Mouse (Mus musculus) spleen, adult 2 months (tissue): ENCODE data around the gene Stk19. TPM values are rescaled to one million over a fixed set of nuclear protein-coding genes. Genes with fewer than 3 reads are reported as not detected.
A peak's percentile ranks its signal among the peaks of the same experiment; 100 is the strongest.

ENCODE experiments used
- DNase-seq, 2 experiments: peaks; one replicate each; pipeline versions ENCODE4 v3.0.0 to v3.0.0-alpha.2; 2012 to 2021; ENCODE audit warnings: low spot score in 2 of 2, low read depth in 1 of 2
- H3K27ac ChIP-seq: fragments of 200-500 bp; 2 replicates; pipeline ENCODE4 v1.5.1; 2012; ENCODE audit warnings: low read length, inconsistent platforms; ENCODE audit not compliant: insufficient read depth
- H3K27me3 ChIP-seq: fragments of 200-500 bp; 2 replicates; pipeline ENCODE4 v1.6.1; 2012; ENCODE audit warnings: mild to moderate bottlenecking, moderate library complexity, low read length, inconsistent platforms; ENCODE audit not compliant: control insufficient read depth, insufficient read depth
- H3K36me3 ChIP-seq: fragments of 200-500 bp; 2 replicates; pipeline ENCODE4 v1.6.1; 2012; ENCODE audit warnings: mild to moderate bottlenecking, low read length, inconsistent platforms; ENCODE audit not compliant: control insufficient read depth, insufficient read depth
- H3K4me1 ChIP-seq: fragments of 200-500 bp; 2 replicates; pipeline ENCODE4 v1.6.1; 2011; ENCODE audit warnings: inconsistent platforms; ENCODE audit not compliant: control insufficient read depth, insufficient read depth, insufficient read length
- H3K4me3 ChIP-seq: fragments of 200-500 bp; 2 replicates; pipeline ENCODE4 v1.5.1; 2011; ENCODE audit warnings: mild to moderate bottlenecking, inconsistent platforms; ENCODE audit not compliant: insufficient read depth, insufficient read length; ENCODE audit errors: extremely low read depth
- CTCF ChIP-seq: fragments of 200-500 bp; IDR thresholded peaks from 2 replicates; pipeline ENCODE4 v1.5.1; 2011; ENCODE audit warnings: mild to moderate bottlenecking, inconsistent platforms; ENCODE audit not compliant: insufficient read depth, insufficient read length, insufficient replicate concordance; ENCODE audit errors: extremely low read depth
- POLR2A ChIP-seq: fragments of 200-500 bp; IDR thresholded peaks from 2 replicates; pipeline ENCODE4 v1.6.1; 2011; ENCODE audit warnings: low read depth, low read length, inconsistent platforms
- WGBS: fragments of 180-500 bp; shearing (Covaris S2); methylation state at CpG from one replicate; pipeline ENCODE4 v1.1.7; 2018; 5-methylcytosine and 5-hydroxymethylcytosine counted together
- polyA plus RNA-seq: library from polyadenylated mRNA; depleted of rRNA; stranded (reverse); fragments of >200 nt; gene quantifications from 2 replicates; pipeline ENCODE4 v1.2.3, GENCODE M21; 2012

The Stk19 gene
- polyA plus RNA-seq, 1 experiment = 31.6 TPM

DNA sequence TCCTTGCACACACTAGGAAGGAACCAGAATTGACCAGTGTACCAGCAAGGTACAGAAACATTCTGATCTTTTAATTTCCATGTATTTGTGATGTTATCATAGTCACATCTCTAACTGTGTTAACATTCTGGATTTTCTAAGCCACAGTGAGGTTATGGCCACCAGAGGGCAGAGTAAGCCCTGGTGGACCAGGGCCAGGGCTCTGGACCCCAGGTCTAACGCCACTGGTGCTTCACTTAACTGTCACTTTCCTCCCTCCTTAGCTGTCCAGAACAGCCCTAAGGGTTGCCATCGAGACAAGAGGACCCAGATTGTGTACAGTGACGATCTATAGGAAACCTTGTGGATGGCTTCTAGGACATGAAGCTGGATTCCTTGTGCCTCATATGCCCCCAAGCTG lies 19.1 kb upstream of the Stk19 start:
- WGBS = 46% methylated on average over 3 of the region's 3 CpGs
- no peak for TF ChIP-seq POLR2A
- TF ChIP-seq CTCF = peak; percentile 75; the same call in 1 of the 2 replicates
- no peak overlapping the region for H3K27ac ChIP-seq
- no peak overlapping the region for H3K4me3 ChIP-seq
- H3K4me1 ChIP-seq = peaks cover 5% of the 10 kb centered on the region; the same call in 1 of the 2 replicates
- H3K36me3 ChIP-seq = peaks cover 12% of the 10 kb centered on the region
- no peaks in the 10 kb centered on the region for H3K27me3 ChIP-seq
- peak in 1 of 2 experiments; percentile 52 for DNase-seq

DNA sequence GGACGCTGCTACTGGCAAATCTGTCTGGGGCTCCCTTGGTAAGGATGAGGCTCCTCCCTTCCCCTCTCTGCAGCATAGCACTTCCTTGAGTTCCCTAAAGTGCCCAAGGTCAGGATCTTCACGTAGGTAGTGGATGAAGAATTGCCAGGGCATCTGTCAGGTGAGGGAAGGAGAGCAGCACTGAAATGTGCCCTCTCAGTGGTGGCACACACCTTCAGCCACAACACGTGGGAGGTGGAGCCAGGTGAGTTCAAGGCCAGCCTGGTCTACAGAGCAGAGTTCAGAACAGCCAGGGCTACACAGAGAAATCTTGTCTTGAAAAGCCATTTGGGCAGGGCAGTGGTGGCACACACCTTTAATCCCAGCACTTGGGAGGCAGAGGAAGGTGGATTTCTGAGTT lies 18.0 kb upstream of the Stk19 start:
- Histone ChIP-seq H3K27ac (no peak overlapping the region), H3K27me3 (no peaks in the 10 kb centered on the region), H3K4me1 (peaks cover 7% of the 10 kb centered on the region; the same call in 1 of the 2 replicates), H3K4me3 (no peak overlapping the region), H3K36me3 (peaks cover 12% of the 10 kb centered on the region)
- WGBS = 88% methylated on average over 3 of the region's 3 CpGs
- no peak for DNase-seq
- TF ChIP-seq POLR2A (no peak), CTCF (no peak)

DNA sequence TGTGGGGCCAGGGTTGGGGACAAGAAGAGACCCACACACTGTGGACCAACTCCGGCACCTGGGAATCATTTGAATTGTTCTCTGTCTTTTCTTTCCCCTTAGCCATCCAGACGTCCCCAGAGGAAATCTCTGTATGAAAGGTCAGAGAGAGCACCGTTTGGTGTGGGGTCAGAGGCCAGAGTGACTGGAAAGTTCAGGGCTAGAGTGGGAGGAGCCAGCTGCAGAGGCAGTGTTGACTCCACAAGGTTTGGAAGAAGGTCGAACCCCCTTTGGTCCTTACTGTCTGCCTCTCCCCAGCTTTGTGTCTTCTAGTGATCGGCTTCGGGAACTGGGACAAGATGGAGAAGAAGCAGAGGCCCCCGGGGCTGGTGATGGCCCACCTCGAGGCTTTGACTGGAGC lies 16.8 kb upstream of the Stk19 start:
- Histone ChIP-seq H3K36me3 (peaks cover 12% of the 10 kb centered on the region), H3K4me3 (no peak overlapping the region), H3K27me3 (no peaks in the 10 kb centered on the region), H3K27ac (no peak overlapping the region), H3K4me1 (peaks cover 12% of the 10 kb centered on the region; the same call in 1 of the 2 replicates)
- WGBS = 91% methylated on average over 8 of the region's 8 CpGs
- no peak for TF ChIP-seq CTCF
- no peak for TF ChIP-seq POLR2A
- DNase-seq = no peak

DNA sequence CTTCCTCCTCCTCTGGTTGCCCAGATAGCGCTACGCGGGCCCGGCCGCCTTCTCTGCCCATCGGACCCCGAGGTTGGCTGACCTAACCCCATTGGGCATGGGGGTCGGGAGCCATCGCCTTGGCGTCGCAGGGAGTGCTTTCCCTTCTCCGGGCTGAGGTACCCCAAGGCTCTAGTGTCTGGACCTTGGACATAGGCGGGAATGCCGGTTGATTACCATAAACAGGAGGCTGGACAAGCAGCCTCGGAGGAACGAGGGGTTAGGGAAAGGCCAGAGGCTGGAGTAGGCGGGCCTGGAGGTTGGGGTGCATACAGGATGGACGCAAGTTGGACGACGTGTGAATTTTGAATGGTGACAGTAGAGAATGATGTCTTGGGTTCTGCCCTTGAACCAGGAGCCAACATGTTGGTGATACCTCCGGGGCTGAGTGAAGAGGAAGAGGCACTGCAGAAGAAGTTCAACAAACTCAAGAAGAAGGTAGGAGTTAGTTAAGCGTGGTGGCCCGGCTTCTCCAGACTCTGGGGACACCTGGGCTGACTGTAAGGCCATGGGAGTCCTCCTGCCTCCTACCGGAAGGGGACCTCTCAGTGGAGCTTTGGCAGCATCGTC lies 13.9 kb upstream of the Stk19 start:
- DNase-seq = no peak
- TF ChIP-seq CTCF (no peak), POLR2A (no peak)
- Histone ChIP-seq H3K4me3 (peak overlapping the region; percentile 79), H3K36me3 (peaks cover 33% of the 10 kb centered on the region), H3K27ac (peak overlapping the region; percentile 56; the same call in 1 of the 2 replicates), H3K4me1 (peaks cover 12% of the 10 kb centered on the region; the same call in 1 of the 2 replicates), H3K27me3 (no peaks in the 10 kb centered on the region)
- WGBS = 1% methylated on average over 24 of the region's 25 CpGs

DNA sequence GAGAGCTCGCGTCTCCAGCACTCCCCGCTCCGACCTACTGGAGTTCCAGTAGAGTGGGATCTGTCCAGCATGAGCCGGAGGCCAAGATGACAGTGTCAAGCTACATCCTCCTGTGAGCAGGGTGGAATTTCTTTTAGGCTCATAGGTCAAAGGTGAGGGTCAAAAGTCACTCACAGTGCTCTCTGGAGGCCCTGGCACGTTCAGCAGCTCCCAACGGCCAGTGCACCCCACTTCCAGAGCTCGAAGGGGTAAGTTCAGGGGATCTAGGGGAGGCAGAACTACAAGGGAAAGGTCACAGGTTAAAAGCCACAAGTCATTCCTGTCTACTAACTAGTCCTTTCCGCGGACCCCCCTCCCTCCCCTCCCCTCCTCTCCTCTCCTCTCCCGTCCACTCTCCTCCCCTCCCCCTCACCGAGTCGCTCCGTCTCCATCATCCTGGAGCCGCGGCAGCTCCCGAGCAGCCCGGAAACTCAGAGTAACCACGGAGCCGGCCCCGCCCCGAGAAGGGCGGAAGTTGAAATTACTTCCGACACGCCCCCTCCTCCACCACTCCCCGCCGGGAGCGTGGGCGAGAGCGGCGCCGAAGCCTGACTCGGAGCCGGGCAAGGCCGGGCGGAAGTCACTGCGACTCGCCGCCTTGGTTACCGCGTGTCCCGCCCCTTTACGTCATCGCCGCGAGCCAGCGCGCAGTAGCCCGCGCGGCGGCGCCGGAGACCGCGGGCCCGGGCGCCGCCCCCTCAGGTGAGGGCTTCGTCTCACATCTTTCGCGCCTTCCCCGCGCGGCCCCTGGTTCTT lies 13.2 kb upstream of the Stk19 start, which contains the start of the genes Skiv2l and Nelfe:
Skiv2l (minus strand) TSS at position 489 of the 795 bp plus-strand sequence.
Nelfe (plus strand) TSS at position 670 of the 795 bp plus-strand sequence.
- H3K27ac ChIP-seq = peak within 1 kb of the TSS; percentile 56
- H3K27me3 ChIP-seq = no peaks in the 10 kb centered on the region
- peak; percentile 93 to 97 for DNase-seq
- TF ChIP-seq CTCF = no peak
- TF ChIP-seq POLR2A = no peak; the same call in 1 of the 2 replicates
- peaks cover 35% of the 10 kb centered on the region for H3K36me3 ChIP-seq
- peaks cover 12% of the 10 kb centered on the region; the same call in 1 of the 2 replicates for H3K4me1 ChIP-seq
- WGBS = 1% methylated on average over 65 of the region's 65 CpGs
- peak within 1 kb of the TSS; percentile 79 for H3K4me3 ChIP-seq

DNA sequence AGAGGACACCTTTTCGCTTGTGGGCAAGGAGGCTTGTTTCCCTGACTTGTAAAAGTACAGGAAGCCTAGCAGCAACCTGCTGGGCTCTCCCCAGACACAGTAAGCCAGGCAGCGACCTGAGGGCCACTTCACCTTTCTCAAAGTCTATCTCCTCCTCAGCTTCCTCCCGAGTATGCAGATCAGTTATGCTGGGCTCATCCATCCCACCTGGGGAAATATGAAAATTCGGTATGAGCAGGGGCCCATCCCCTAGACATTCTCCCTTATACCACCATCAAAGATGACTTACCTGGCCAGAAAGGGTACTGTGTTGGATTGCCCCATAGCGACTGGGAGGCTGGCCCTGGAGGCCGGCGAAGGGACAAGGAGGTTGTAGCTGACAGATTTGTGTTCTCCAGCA lies 10.9 kb upstream of the Stk19 start:
- TF ChIP-seq CTCF = no peak
- no peak for TF ChIP-seq POLR2A
- no peak overlapping the region for H3K27ac ChIP-seq
- peaks cover 32% of the 10 kb centered on the region for H3K36me3 ChIP-seq
- no peak for DNase-seq
- 94% methylated on average over 7 of the region's 7 CpGs for WGBS
- no peaks in the 10 kb centered on the region for H3K27me3 ChIP-seq
- peaks cover 12% of the 10 kb centered on the region; the same call in 1 of the 2 replicates for H3K4me1 ChIP-seq
- H3K4me3 ChIP-seq = no peak overlapping the region
